ENCODE assay signal across 10 mouse cellular contexts in genomic region chr11:4122742-4123579, GRCm38 (mm10). TPM values are rescaled to one million over a fixed set of nuclear protein-coding genes. Genes with fewer than 3 reads are reported as not detected.
A peak's percentile ranks its signal among the peaks of the same experiment; 100 is the strongest.
DNase-seq lines count a peak whose midpoint lies in the region; ATAC-seq and TF ChIP-seq lines count a peak whose summit lies in the region.
"Had no signal": no experiment of that assay in that cellular context is flagged by ENCODE, and none has a peak within 500 bp of the region (broad histone marks: within the 10 kb centered on the region; RNA-seq: fewer than 3 reads in every experiment).

Gene Sec14l2 (minus strand): TSS chr11:4123415.

- peak within 1 kb of the TSS; percentile 89 for H3K27ac ChIP-seq in liver, adult 2 months (replicated peaks; ENCODE audit: insufficient read depth, low read depth, low read length)
- H3K27ac ChIP-seq in small intestine, adult 2 months (ENCODE audit: insufficient read depth, low read depth, low read length) = no peak within 1 kb of the TSS
- no peak within 1 kb of the TSS for H3K27ac ChIP-seq in kidney, embryonic 15.5 days
- H3K27ac ChIP-seq: embryonic facial prominence, embryonic 15.5 days; stomach, embryonic 15.5 days had no signal

- no peak for TF ChIP-seq CTCF in liver, adult 2 months (IDR thresholded peaks at IDR 0.05; ENCODE audit: low read depth, low read length)
- no peak for TF ChIP-seq CTCF in small intestine, adult 2 months (IDR thresholded peaks at IDR 0.05; ENCODE audit: extremely low read depth, insufficient read length, insufficient replicate concordance, low read depth, low read length)

- 57% methylated on average over 10 of the region's 10 CpGs for WGBS in liver, adult 2 months
- WGBS in small intestine, adult 2 months = 71% methylated on average over 10 of the region's 10 CpGs
- WGBS in kidney, embryonic 15.5 days = 73% methylated on average over 10 of the region's 10 CpGs

- H3K27me3 ChIP-seq in liver, adult 2 months (ENCODE audit: control insufficient read depth, insufficient read depth, low read length) = no peaks in the 10 kb centered on the region
- H3K27me3 ChIP-seq in small intestine, adult 2 months (ENCODE audit: control insufficient read depth, insufficient read depth, low read length) = no peaks in the 10 kb centered on the region
- peaks cover 27% of the 10 kb centered on the region for H3K27me3 ChIP-seq in kidney, embryonic 15.5 days

- ATAC-seq in kidney, embryonic 15.5 days (replicated peaks; ENCODE audit: low FRiP score) = no peak

- no peak within 1 kb of the TSS for H3K4me2 ChIP-seq in kidney, embryonic 15.5 days
- H3K4me2 ChIP-seq: embryonic facial prominence, embryonic 15.5 days; stomach, embryonic 15.5 days had no signal

- no peak for TF ChIP-seq POLR2A in liver, adult 2 months (IDR thresholded peaks at IDR 0.05; ENCODE audit: extremely low read depth, insufficient read depth, low read length)
- no peak for TF ChIP-seq POLR2A in small intestine, adult 2 months (IDR thresholded peaks at IDR 0.05; ENCODE audit: low read depth, low read length)

- H3K9ac ChIP-seq in liver, adult 2 months (ENCODE audit: low read depth, low read length) = peak within 1 kb of the TSS; percentile 22
- H3K9ac ChIP-seq in kidney, embryonic 15.5 days = no peak within 1 kb of the TSS
- H3K9ac ChIP-seq: embryonic facial prominence, embryonic 15.5 days; stomach, embryonic 15.5 days had no signal

- peaks cover 5% of the 10 kb centered on the region; the same call in 1 of the 2 replicates for H3K79me2 ChIP-seq in liver, adult 2 months (ENCODE audit: control insufficient read depth, insufficient read depth, low read length)

- DNase-seq in layer of hippocampus, adult 18-20 months (ENCODE audit: low spot score in 2 of 2) = no peak
- no peak for DNase-seq in layer of hippocampus, adult 9-10 months (ENCODE audit: low spot score)
- peak; percentile 67 for DNase-seq in T-cell, adult 2 months (ENCODE audit: low spot score)
- DNase-seq in liver, adult 2 months (ENCODE audit: extremely low read depth, low read depth, low spot score) = peak; percentile 82
- no peak for DNase-seq in cerebellum, postnatal 25 days
- DNase-seq in right cerebral cortex, adult 2 months (ENCODE audit: low spot score in 2 of 2) = no peak

- H3K4me1 ChIP-seq in liver, adult 2 months (ENCODE audit: control insufficient read depth, insufficient read depth, low read length) = peaks cover 27% of the 10 kb centered on the region
- H3K4me1 ChIP-seq in small intestine, adult 2 months (ENCODE audit: control insufficient read depth, insufficient read depth, insufficient read length, low read length) = peaks cover 8% of the 10 kb centered on the region; the same call in 1 of the 2 replicates
- H3K4me1 ChIP-seq in kidney, embryonic 15.5 days = peaks cover 14% of the 10 kb centered on the region

- H3K4me3 ChIP-seq in liver, adult 2 months (ENCODE audit: insufficient read depth, low read depth, low read length) = no peak within 1 kb of the TSS
- H3K4me3 ChIP-seq in small intestine, adult 2 months (ENCODE audit: low read depth, low read length) = no peak within 1 kb of the TSS
- H3K4me3 ChIP-seq in kidney, embryonic 15.5 days (replicated peaks) = no peak within 1 kb of the TSS
- H3K4me3 ChIP-seq: embryonic facial prominence, embryonic 15.5 days; stomach, embryonic 15.5 days had no signal

- no peaks in the 10 kb centered on the region for H3K36me3 ChIP-seq in liver, adult 2 months (ENCODE audit: control insufficient read depth, insufficient read depth, low read length)
- no peaks in the 10 kb centered on the region for H3K36me3 ChIP-seq in small intestine, adult 2 months (ENCODE audit: control insufficient read depth, insufficient read depth, low read length)
- no peaks in the 10 kb centered on the region for H3K36me3 ChIP-seq in kidney, embryonic 15.5 days
- H3K36me3 ChIP-seq: embryonic facial prominence, embryonic 15.5 days; stomach, embryonic 15.5 days had no signal

- H3K9me3 ChIP-seq in kidney, embryonic 15.5 days (replicated peaks) = peaks cover 7% of the 10 kb centered on the region; the same call in 1 of the 2 replicates
- H3K9me3 ChIP-seq: embryonic facial prominence, embryonic 15.5 days; stomach, embryonic 15.5 days had no signal

RNA-seq across cellular contexts. Expression of gene Sec14l2, which starts in this region (rescaled TPM):
- 10 to 100 TPM; 57.7 to 61.3 TPM for total RNA-seq in layer of hippocampus, adult 18-20 months (2021)
- 302 and 310 TPM in 2 replicates for total RNA-seq in liver, adult 2 months (2014; rRNA removed)
- polyA plus RNA-seq in liver, adult 2 months (2012; rRNA removed) = 349 and 371 TPM in 2 replicates
- polyA plus RNA-seq in small intestine, adult 2 months (2012; rRNA removed) = 23.7 and 84.2 TPM in 2 replicates
- 1.3 and 2.2 TPM in 2 replicates for polyA plus RNA-seq in kidney, embryonic 15.5 days (2015; fragmentation: Nextera tagmentation; extraction: Ambion mirVana)

Comparison
In these comparisons a context has a peak if more than half of its experiments do, and no peak if none do; other contexts are left out.
1. DNase-seq: peak in T-cell, adult 2 months (single experiment) and liver, adult 2 months (single experiment); none in layer of hippocampus, adult 18-20 months (0 of 2), layer of hippocampus, adult 9-10 months (single experiment), cerebellum, postnatal 25 days (0 of 2) and right cerebral cortex, adult 2 months (0 of 2).